Mouse (Mus musculus): ENCODE results near the gene Akap6. TPM values are rescaled to one million over a fixed set of nuclear protein-coding genes. Genes with fewer than 3 reads are reported as not detected.
A peak's percentile ranks its signal among the peaks of the same experiment; 100 is the strongest.

Akap6 gene
- polyA plus RNA-seq, 1 experiment: 27.4 TPM

- peak in 1 of 2 experiments; percentile 21 for DNase-seq
- WGBS: 39% methylated on average over 10 of the region's 10 CpGs
- TF ChIP-seq CTCF (IDR thresholded peaks at IDR 0.05; ENCODE audit: borderline replicate concordance, insufficient read depth, low read depth, low read length): no peak
- TF ChIP-seq POLR2A (IDR thresholded peaks at IDR 0.05; ENCODE audit: borderline replicate concordance, insufficient read depth, low read length): no peak
- Histone ChIP-seq H3K4me3 (replicated peaks; ENCODE audit: insufficient read depth, low read depth, low read length) (peak overlapping the region; percentile 29), H3K27me3 (ENCODE audit: control insufficient read depth, insufficient read depth, low read length) (no peaks in the 10 kb centered on the region; the same call in 1 of the 2 replicates), H3K4me1 (ENCODE audit: control insufficient read depth, insufficient read depth, low read length) (peaks cover 9% of the 10 kb centered on the region), H3K27ac (ENCODE audit: insufficient read depth, low read length) (no peak overlapping the region)
Observed at GRCm38 (mm10) chr12:52898130-52898529, 198.9 kb downstream of the Akap6 start.

- no peak for TF ChIP-seq POLR2A (IDR thresholded peaks at IDR 0.05; ENCODE audit: borderline replicate concordance, insufficient read depth, low read length)
- no peak for TF ChIP-seq CTCF (IDR thresholded peaks at IDR 0.05; ENCODE audit: borderline replicate concordance, insufficient read depth, low read depth, low read length)
- Histone ChIP-seq H3K4me3 (replicated peaks; ENCODE audit: insufficient read depth, low read depth, low read length) (no peak overlapping the region), H3K27me3 (ENCODE audit: control insufficient read depth, insufficient read depth, low read length) (no peaks in the 10 kb centered on the region; the same call in 1 of the 2 replicates), H3K27ac (ENCODE audit: insufficient read depth, low read length) (no peak overlapping the region), H3K4me1 (ENCODE audit: control insufficient read depth, insufficient read depth, low read length) (no peaks in the 10 kb centered on the region)
- 92% methylated on average over 5 of the region's 5 CpGs for WGBS
- no peak for DNase-seq
Observed at GRCm38 (mm10) chr12:52904046-52904445, 204.9 kb downstream of the Akap6 start.

- no peak overlapping the region for H3K27ac ChIP-seq (ENCODE audit: insufficient read depth, low read length)
- no peak overlapping the region for H3K4me3 ChIP-seq (replicated peaks; ENCODE audit: insufficient read depth, low read depth, low read length)
- H3K27me3 ChIP-seq (ENCODE audit: control insufficient read depth, insufficient read depth, low read length): no peaks in the 10 kb centered on the region
- no peak for DNase-seq
- TF ChIP-seq POLR2A (IDR thresholded peaks at IDR 0.05; ENCODE audit: borderline replicate concordance, insufficient read depth, low read length): no peak
- TF ChIP-seq CTCF (IDR thresholded peaks at IDR 0.05; ENCODE audit: borderline replicate concordance, insufficient read depth, low read depth, low read length): no peak
- no peaks in the 10 kb centered on the region for H3K4me1 ChIP-seq (ENCODE audit: control insufficient read depth, insufficient read depth, low read length)
- WGBS: 73% methylated on average over 13 of the region's 13 CpGs
Observed at GRCm38 (mm10) chr12:52908448-52909066, 209.4 kb downstream of the Akap6 start.

- Histone ChIP-seq H3K4me1 (ENCODE audit: control insufficient read depth, insufficient read depth, low read length) (no peaks in the 10 kb centered on the region), H3K4me3 (replicated peaks; ENCODE audit: insufficient read depth, low read depth, low read length) (no peak overlapping the region), H3K27me3 (ENCODE audit: control insufficient read depth, insufficient read depth, low read length) (no peaks in the 10 kb centered on the region), H3K27ac (ENCODE audit: insufficient read depth, low read length) (no peak overlapping the region)
- no peak for DNase-seq
- TF ChIP-seq CTCF (IDR thresholded peaks at IDR 0.05; ENCODE audit: borderline replicate concordance, insufficient read depth, low read depth, low read length) (no peak), POLR2A (IDR thresholded peaks at IDR 0.05; ENCODE audit: borderline replicate concordance, insufficient read depth, low read length) (no peak)
- 72% methylated on average over 13 of the region's 13 CpGs for WGBS
Observed at GRCm38 (mm10) chr12:52910345-52910744, 211.2 kb downstream of the Akap6 start.

GRCm38 (mm10) chr12:52910819-52911218 lies 211.6 kb downstream of the Akap6 start:
- H3K27ac ChIP-seq (ENCODE audit: insufficient read depth, low read length): no peak overlapping the region
- TF ChIP-seq POLR2A (IDR thresholded peaks at IDR 0.05; ENCODE audit: borderline replicate concordance, insufficient read depth, low read length) (no peak), CTCF (IDR thresholded peaks at IDR 0.05; ENCODE audit: borderline replicate concordance, insufficient read depth, low read depth, low read length) (peak; percentile 94)
- H3K4me1 ChIP-seq (ENCODE audit: control insufficient read depth, insufficient read depth, low read length): no peaks in the 10 kb centered on the region
- peak; percentile 46 to 66 for DNase-seq
- H3K4me3 ChIP-seq (replicated peaks; ENCODE audit: insufficient read depth, low read depth, low read length): no peak overlapping the region
- no peaks in the 10 kb centered on the region for H3K27me3 ChIP-seq (ENCODE audit: control insufficient read depth, insufficient read depth, low read length)
- WGBS: 25% methylated on average over 8 of the region's 8 CpGs

GRCm38 (mm10) chr12:52918939-52919338 lies 219.8 kb downstream of the Akap6 start:
- no peaks in the 10 kb centered on the region for H3K4me1 ChIP-seq (ENCODE audit: control insufficient read depth, insufficient read depth, low read length)
- H3K27me3 ChIP-seq (ENCODE audit: control insufficient read depth, insufficient read depth, low read length): no peaks in the 10 kb centered on the region
- 58% methylated on average over 11 of the region's 11 CpGs for WGBS
- DNase-seq: peak in 1 of 2 experiments; percentile 12
- H3K27ac ChIP-seq (ENCODE audit: insufficient read depth, low read length): no peak overlapping the region
- H3K4me3 ChIP-seq (replicated peaks; ENCODE audit: insufficient read depth, low read depth, low read length): no peak overlapping the region
- TF ChIP-seq CTCF (IDR thresholded peaks at IDR 0.05; ENCODE audit: borderline replicate concordance, insufficient read depth, low read depth, low read length): peak; percentile 62; the same call in 1 of the 2 replicates
- TF ChIP-seq POLR2A (IDR thresholded peaks at IDR 0.05; ENCODE audit: borderline replicate concordance, insufficient read depth, low read length): no peak

- Histone ChIP-seq H3K4me1 (ENCODE audit: control insufficient read depth, insufficient read depth, low read length) (no peaks in the 10 kb centered on the region), H3K27me3 (ENCODE audit: control insufficient read depth, insufficient read depth, low read length) (no peaks in the 10 kb centered on the region), H3K4me3 (replicated peaks; ENCODE audit: insufficient read depth, low read depth, low read length) (no peak overlapping the region), H3K27ac (ENCODE audit: insufficient read depth, low read length) (no peak overlapping the region)
- no peak for TF ChIP-seq POLR2A (IDR thresholded peaks at IDR 0.05; ENCODE audit: borderline replicate concordance, insufficient read depth, low read length)
- TF ChIP-seq CTCF (IDR thresholded peaks at IDR 0.05; ENCODE audit: borderline replicate concordance, insufficient read depth, low read depth, low read length): no peak
- 67% methylated on average over 6 of the region's 6 CpGs for WGBS
- DNase-seq: no peak
Observed at GRCm38 (mm10) chr12:52922510-52922909, 223.3 kb downstream of the Akap6 start.

- no peak for DNase-seq
- Histone ChIP-seq H3K27ac (ENCODE audit: insufficient read depth, low read length) (no peak overlapping the region), H3K4me3 (replicated peaks; ENCODE audit: insufficient read depth, low read depth, low read length) (no peak overlapping the region), H3K4me1 (ENCODE audit: control insufficient read depth, insufficient read depth, low read length) (no peaks in the 10 kb centered on the region), H3K27me3 (ENCODE audit: control insufficient read depth, insufficient read depth, low read length) (no peaks in the 10 kb centered on the region)
- 91% methylated on average over 4 of the region's 4 CpGs for WGBS
- no peak for TF ChIP-seq POLR2A (IDR thresholded peaks at IDR 0.05; ENCODE audit: borderline replicate concordance, insufficient read depth, low read length)
- no peak for TF ChIP-seq CTCF (IDR thresholded peaks at IDR 0.05; ENCODE audit: borderline replicate concordance, insufficient read depth, low read depth, low read length)
Observed at GRCm38 (mm10) chr12:52925448-52925847, 226.3 kb downstream of the Akap6 start.
